Mouse (Mus musculus): Measurements from ENCODE around the gene Gm5538. TPM values are rescaled to one million over a fixed set of nuclear protein-coding genes. Genes with fewer than 3 reads are reported as not detected.

Gm5538 gene
- polyA plus RNA-seq (2012; rRNA removed) = not detected in 2 replicates

DNA sequence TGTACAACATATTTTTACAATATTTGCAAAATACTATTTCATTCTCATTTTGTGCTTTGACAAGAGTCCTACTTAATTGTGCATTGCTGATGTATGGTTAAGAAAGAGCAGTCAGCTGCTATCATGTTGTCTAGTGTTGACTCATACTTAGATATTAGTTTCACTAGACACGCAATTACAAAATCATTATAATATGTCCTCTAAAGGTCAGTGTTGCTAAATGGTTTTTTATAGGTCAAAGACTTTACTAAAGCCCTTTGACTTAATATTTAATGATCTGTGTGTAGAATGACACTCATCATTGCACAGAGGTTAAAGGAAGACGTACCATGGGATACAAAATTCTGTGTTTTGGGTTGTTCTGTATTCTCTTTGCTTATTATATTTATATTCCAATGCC is at the start of gene Gm5538:
TSS of gene Gm5538 (plus strand) at position 301 of the 400 bp plus-strand sequence.

Other genes with a start within 250 kb of the Gm5538 start
- not detected in 2 replicates for gene Gm8298, start 131.3 kb downstream of the Gm5538 start, polyA plus RNA-seq (2012; rRNA removed)
- not detected in 2 replicates for gene C130079G13Rik, start 195.4 kb downstream of the Gm5538 start, polyA plus RNA-seq (2012; rRNA removed)

Data from central nervous system, embryonic 18 days (tissue).